Mouse (Mus musculus) spleen, adult 12 weeks (tissue): ENCODE measurements around the gene Zfp541.

Experiments used
- DNase-seq: peaks from one replicate; pipeline ENCODE4 v3.0.0; 2022; ENCODE audit warnings: low spot score

Gene Zfp541

GRCm38 (mm10) chr7:16061219-16062098, at the start of gene Zfp541:
TSS of gene Zfp541 (plus strand) at chr7:16061814.
- no peak for DNase-seq

- no peak for DNase-seq
These were observed 48.9 kb upstream of the Zfp541 start for GRCm38 (mm10) chr7:16012576-16013263.

- no peak for DNase-seq
These were observed 47.8 kb upstream of the Zfp541 start for GRCm38 (mm10) chr7:16013722-16014275.

GRCm38 (mm10) chr7:16014521-16015175, 47.0 kb upstream of the Zfp541 start:
- DNase-seq, result no peak

- no peak for DNase-seq
These were observed 46.2 kb upstream of the Zfp541 start for GRCm38 (mm10) chr7:16015384-16015783.

DNA sequence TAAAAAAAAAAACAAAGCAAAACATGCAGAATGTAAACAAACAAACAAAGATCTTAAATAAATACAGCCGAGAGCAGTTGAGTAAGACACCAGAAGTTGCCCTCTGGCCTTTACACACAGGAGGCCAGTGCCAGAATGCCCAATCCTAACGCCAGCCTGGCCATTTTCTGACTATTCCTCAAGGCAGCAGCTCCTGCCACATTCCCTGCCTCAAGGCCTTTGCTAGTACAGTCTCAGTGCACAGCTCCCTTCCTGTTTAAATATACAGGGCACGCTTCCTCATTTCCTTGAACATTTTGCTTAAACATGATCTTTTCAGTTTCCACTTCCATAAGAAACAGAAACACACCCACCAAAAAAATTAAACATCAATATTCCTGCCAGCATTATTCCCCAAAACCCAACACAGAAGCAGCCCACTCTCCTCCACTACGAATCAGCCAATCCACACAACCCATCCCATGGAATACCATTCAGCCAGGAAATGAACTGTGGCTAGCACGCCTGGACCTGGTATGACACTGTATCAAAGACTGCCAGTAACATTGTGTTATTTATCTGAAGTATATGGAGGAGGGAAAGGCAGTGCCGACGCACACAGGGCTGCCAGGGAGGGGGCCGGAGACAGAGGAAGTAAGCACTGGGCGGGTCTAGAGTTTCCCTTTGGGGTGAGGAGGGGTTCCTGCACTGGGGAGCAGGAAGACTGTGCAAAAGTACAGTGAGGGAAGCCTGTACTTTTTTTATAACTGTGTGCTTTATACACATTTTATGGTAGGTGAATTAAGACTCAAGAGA, 43.4 kb upstream of the Zfp541 start:
- peak; percentile 21 for DNase-seq

DNA sequence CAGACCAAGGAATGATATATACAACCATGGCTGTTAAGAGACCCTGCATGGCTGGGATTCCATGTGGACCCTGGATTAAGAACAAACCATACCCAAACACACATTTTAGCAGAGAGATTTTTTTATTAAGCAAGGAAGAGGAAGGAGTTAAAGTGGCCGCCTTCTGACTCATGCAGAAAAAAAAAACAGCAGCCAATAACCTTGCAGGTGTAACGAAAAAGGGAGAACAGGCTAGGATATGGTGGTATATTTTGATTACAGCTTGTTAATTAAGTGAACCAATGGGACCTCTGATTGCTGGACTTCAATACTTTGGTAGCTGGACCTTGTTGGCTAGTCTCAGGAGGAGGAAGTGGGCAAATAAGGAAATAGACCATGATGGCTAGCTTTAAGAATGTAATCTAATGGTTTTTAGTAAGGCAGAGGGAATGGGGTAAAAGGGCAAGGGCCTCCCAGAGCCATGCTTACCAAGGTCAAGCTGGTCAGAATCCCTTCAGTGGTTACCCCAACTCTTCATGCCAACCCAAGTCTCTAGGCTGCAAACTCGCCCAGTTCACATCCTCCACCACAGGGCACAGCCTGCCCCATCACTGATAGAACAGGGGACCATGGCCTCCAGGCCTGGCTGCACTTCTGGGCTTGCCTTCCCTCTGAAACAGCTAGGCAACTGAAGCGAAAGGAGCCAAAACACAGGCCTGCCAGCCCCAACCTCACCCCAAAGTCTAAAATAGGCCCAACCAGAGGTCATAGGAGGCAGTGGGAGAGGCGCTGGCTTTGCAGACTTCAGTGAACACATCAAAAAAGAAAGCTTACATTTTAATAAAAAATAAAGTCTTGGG, 42.1 kb upstream of the Zfp541 start:
- no peak for DNase-seq

DNA sequence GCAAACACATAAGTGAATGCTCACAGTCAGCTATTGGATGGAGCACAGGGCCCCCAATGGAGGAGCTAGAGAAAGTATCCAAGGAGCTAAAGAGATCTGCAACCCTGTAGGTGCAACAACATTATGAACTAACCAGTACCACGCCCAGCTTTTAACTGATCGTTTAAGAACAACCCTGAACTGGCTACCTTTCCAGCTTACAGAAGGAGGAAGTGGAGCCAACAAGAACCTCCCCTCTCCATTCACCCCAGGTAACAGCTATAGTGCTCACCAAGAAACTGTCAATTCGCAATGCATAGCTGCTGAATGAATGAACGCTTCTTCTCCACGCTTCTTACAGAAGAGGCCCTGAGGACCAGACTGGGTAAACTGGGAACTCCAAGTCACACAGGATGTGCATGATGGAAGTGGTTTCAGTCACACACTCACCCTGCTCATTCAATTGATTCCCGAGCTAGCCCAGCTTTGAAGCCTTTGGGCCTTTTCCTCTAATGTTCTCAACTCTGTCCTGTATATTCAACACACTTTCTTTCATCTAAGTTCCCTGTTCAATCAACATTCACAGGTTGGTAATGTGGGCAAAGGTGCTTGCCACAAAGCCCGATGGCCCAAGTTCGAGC, 36.9 kb upstream of the Zfp541 start:
- DNase-seq, result no peak

DNA sequence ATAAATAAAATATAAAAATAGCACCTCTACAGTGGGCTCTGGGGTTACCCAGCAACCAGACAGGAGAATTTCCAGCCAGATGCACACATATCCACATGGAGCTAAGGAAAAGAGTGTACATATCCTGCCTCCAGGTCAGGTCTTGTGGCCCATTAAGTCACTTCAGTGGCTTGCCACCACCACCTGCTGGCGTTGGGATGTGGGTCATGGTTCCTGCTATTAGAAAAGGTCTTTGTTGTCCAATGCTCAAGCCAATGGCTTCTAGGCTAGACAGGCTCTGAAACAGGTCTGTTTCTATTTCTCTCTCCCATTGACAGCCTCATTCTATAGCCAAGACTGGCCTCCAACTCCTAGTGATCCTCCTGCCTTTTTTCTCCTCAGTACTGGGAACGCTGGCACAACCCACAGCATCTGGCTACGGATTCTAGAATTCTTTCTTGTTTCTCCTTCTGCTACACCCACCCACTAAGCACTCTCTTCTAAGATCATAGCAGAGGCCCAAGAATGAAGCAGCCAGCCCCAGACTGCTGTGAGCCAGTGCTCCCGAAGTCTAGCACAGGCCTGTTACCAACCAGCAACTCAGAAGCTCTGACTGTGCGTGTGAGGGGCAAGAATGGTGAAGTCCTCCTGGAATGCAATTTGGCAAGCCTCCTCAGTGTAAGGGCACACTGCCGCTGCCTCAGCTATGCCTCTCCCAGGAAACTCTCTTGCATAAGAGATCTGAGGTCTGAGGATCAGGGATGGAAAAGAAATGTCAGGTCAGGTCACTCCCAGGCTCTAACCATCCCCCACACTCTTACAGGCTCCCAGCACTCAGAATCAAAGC, 33.3 kb upstream of the Zfp541 start:
- DNase-seq, result no peak

- DNase-seq, result no peak
These were observed 30.5 kb upstream of the Zfp541 start for GRCm38 (mm10) chr7:16031072-16031471.

GRCm38 (mm10) chr7:16033059-16033458, 28.6 kb upstream of the Zfp541 start:
- DNase-seq, result no peak

DNA sequence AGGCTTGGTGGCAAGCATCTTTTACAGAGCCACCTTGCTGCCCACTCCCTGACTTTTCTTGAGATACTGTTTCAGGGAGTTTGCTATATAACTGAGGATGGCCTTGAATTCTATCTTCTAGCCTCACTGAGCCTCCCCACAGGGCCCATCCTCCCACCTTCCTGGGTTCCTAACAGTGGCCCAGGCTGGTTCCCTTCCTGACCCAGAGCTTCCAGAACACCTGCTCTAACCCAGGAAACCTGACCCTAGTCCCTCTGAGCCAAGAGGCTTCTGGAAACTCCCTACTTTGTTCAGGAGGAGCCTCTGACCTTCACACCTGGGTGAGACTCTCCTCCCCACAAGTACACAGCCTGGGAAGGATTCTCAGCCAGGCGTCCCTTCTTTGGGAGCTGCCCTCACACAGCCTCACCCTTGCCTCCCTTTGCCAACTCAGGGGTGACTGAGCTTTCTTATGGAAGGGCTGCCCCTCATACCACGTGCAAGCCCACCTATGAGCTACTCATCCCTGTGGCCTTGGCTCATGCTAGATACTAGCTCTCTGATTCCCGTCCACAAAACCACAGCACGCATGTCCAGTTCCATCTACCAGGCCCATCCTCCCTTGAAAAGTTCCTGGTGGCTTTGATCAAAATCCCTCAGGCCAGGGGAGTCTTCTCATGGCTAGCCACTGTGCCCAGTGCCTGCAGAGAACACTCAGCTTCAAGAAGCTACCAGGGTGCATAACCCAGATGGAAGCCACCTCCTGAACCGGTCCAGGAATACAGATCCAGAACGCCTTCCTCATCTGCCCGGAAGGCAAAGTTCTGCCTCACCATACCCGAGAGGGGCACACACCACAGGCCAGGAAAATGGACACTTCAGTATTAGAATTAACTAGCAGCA, 27.8 kb upstream of the Zfp541 start:
- DNase-seq, result no peak

DNA sequence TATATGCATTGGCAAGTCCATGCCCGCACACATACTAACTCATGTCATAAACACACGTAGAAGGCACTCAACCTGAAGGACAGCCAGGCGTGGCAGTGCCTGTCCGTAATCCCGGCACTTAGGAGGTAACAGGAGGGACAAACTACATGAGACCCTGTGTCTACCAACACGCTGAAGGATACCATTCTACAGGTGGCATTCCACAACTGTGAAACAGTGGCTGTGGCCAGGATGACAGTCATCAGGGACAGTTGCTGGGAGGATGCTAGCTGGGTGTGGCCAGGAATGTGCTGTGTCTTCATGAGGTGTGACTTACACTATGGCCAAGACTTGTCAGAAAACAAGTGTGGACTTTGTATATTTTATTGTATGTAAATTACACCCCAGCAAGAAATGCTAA, 24.6 kb upstream of the Zfp541 start:
- DNase-seq, result no peak

DNA sequence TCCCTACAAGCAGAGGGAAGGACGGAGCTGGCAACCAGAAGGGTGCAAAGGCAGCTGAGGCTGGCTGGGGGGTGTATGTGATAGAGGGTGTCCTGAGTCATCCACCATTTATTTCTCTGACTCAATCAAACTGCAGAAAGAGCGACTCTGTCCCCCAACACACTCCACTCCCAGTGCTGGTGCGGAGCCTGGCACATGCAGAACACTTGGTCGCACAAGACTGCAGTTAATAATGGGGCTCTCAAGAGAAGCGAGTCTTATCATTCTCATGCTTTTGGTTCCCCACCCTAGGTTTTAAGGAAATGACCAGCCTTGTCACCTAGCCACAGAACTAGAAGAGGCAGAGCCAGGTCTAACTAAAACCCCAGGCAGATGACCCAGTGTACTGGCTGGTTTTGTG, 22.3 kb upstream of the Zfp541 start:
- DNase-seq, result no peak

DNA sequence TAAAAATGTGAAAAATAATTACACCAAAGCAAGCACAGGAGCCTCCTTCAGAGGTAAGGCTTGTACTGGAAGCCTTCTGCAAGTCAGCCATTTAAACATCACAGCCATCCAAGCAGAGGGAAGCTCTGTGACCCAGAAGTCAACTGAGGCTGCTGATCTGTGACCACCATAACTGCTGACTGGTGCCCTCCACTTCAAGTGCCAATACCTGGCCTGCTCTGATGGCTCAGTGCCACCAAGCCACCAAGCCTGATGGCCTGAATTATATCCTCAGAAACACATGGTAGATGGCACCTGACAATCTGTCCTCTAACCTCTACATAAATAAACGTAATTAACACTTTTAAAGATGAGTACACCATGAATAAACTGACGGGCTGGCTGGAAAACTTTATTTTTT, 20.4 kb upstream of the Zfp541 start:
- no peak for DNase-seq

DNA sequence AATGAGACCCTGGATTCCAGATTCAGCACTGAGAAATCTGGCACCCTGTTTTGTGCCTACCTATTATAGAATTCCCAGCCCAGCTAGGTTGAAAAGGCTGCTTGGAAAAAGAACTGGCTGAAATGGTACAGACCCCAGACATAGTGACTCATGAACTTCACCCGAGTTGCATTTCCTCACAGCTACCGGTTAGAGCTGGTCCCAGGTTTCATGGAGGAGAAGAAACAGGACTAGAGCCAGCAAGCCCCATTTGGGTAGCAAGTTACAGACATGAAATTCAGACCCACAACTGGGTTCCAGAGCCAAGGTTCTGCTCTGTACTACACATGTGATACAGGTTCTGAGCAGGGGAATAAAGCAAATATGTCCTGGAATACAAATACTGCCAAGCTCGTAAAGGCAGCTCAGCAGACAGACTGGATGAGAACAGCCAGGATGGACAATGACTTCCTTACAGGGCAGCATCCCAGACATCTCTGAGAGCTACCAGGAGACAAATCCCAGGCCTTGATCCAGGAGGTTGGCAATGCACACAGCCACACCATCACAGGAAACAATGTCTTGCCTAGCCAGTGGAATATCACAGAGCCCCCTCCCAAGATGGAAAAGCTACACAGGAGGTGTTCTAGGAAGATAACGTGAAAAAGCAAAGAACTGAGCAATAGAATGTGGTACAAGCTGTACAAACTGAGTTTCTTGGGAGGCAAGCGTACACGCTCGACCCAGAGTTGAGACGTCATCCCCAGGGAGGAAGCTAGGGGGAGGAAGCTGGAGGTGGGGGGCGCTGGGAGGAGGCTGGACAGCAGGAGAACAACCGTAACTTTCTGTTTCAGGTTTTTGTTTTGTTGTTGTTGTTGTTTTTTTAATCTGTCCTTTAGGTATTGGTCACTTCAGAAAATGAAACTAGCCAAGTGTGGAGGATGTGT, 18.5 kb upstream of the Zfp541 start:
- no peak for DNase-seq

DNA sequence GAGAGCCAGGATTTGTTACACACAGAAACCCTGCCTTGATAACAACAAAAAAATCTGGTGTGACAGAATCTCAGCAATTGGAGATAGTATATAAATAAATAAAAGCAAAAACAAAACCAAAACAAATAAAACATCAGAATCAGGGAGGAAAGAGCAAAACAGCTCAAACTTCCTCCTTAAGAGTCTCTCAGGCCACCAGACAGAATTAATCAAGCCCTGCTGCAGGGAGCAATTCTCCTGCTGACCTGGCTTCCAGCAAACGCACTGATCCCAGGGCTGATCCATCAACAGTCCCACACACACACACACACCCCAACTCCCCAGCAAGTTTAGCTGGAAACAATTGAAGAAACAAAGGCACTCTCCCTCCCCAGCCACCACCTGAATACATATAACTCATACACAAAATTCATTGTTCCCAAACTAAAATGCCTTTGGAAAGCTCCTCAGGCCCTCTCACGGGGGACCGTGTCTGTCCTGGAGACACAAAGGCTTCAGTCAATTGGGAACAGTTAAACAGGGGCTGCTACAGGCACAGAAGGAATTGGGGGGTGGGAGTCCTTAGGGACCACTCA, 17.7 kb upstream of the Zfp541 start:
- no peak for DNase-seq
